Mouse (Mus musculus): ENCODE measurements around the gene Fgf12. TPM values are rescaled to one million over a fixed set of nuclear protein-coding genes. Genes with fewer than 3 reads are reported as not detected.

The Fgf12 gene
- polyA plus RNA-seq, 1 experiment from 2014 or later, result 21.6 TPM

DNA sequence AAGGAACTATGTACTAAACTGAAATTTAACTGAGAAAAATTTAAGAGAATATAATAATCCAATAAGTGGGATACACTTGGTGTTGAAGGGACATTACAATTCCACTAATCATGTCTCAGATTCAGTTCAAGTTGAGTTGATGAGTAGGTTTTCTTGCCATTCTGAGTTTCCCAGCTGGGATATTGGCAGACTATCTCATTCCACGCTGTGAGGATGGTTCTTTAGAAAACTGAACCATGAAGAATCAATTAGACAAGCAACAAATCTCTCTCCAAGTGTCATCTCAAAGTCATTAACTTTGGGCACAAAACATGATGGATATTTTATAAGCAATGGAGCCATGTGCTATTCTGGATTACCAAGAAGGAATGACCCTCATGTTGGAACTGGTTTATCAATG lies 449.0 kb downstream of the Fgf12 start:
- H3K9me3 ChIP-seq (replicated peaks), result no peaks in the 10 kb centered on the region
- H3K4me1 ChIP-seq (replicated peaks), result no peaks in the 10 kb centered on the region
- ATAC-seq (replicated peaks; ENCODE audit: insufficient number of reproducible peaks, insufficient read depth, low FRiP score, low read depth), result no peak
- no peaks in the 10 kb centered on the region for H3K27me3 ChIP-seq
- no peaks in the 10 kb centered on the region for H3K36me3 ChIP-seq
- 36% methylated on average over 1 of the region's 1 CpGs for WGBS
- no peak overlapping the region for H3K4me3 ChIP-seq
- H3K27ac ChIP-seq, result no peak overlapping the region
- no peak overlapping the region for H3K4me2 ChIP-seq
- no peak overlapping the region for H3K9ac ChIP-seq

DNA sequence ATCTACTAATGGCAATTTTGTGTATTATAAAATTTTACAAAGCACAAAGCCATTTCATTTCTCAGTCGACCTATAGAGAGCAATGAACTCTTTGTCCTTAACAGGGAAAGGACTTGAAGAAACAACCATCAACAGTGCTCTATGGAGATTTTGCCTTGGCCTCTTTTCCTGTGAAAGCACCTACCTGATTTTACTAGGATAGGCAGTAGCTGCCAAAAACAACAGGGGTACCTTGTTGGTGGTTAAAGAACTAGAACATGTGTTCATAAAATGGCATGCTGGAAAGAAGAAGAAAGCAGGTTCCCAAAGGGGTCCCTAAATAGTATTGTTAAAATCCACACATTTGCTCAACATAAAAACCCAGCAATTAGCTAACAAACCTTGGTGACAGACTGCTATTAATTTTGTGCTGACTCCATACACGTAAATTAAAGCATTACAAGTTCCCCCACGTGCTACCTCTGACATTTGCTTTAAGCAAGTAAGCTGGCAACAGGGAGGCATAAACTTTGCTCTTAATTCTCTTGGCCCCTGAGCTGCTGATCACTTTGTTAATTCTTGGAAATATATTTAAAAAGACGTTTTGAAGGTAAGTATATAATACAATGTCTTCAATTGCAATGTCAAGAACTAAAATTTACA lies 463.1 kb downstream of the Fgf12 start:
- no peak overlapping the region for H3K9ac ChIP-seq
- H3K36me3 ChIP-seq, result no peaks in the 10 kb centered on the region
- H3K4me3 ChIP-seq, result no peak overlapping the region
- no peak for ATAC-seq (replicated peaks; ENCODE audit: insufficient number of reproducible peaks, insufficient read depth, low FRiP score, low read depth)
- no peak overlapping the region for H3K4me2 ChIP-seq
- no peaks in the 10 kb centered on the region for H3K27me3 ChIP-seq
- WGBS, result 55% methylated on average over 4 of the region's 4 CpGs
- H3K27ac ChIP-seq, result no peak overlapping the region
- H3K4me1 ChIP-seq (replicated peaks), result no peaks in the 10 kb centered on the region
- H3K9me3 ChIP-seq (replicated peaks), result no peaks in the 10 kb centered on the region

DNA sequence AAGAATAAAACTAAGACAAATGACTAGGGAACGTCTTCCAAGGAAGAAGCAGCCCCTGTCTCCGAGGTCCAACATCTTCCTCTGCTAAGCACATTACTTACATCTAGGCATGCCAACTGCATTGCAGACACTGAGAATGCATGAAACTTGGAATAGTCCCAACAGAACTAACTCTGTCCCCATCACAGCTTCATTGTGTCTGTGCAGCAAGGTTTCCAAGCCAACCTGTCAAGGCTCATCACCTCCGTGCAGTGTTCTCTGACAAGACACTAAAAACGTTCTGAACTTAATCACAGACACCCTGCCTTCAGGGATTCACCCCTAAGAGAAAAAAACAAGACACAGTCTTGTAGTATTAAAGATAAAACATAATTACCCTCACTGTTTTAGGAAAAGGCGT lies 495.0 kb downstream of the Fgf12 start:
- WGBS, result 62% methylated on average over 5 of the region's 5 CpGs
- H3K9ac ChIP-seq, result no peak overlapping the region

DNA sequence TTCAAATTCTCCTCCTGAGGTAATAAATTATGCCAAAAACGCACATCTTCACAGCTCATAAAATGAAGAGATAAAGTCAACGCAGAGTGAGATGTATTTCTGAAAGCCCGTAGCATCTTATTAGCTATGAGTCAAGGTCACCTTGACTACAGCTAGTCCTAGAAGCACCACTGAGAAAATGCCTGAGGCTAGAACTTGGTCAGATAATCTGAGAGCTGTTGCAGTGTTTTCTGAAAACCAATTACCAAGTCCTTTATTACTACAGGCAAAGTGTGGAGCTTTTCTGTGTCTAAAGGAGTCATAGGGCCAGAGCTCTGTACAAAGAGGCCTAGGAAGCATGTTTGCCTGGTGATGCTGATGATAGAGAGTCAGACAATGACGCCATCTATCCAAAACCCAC lies 498.6 kb downstream of the Fgf12 start:
- H3K9me3 ChIP-seq (replicated peaks), result no peaks in the 10 kb centered on the region
- no peak overlapping the region for H3K27ac ChIP-seq
- no peak overlapping the region for H3K9ac ChIP-seq
- no peak overlapping the region for H3K4me3 ChIP-seq
- H3K4me2 ChIP-seq, result no peak overlapping the region
- no peaks in the 10 kb centered on the region for H3K4me1 ChIP-seq (replicated peaks)
- ATAC-seq (replicated peaks; ENCODE audit: insufficient number of reproducible peaks, insufficient read depth, low FRiP score, low read depth), result no peak
- 63% methylated on average over 4 of the region's 4 CpGs for WGBS
- no peaks in the 10 kb centered on the region for H3K27me3 ChIP-seq
- H3K36me3 ChIP-seq, result no peaks in the 10 kb centered on the region

More for the DNA sequence above, 495.0 kb downstream of the Fgf12 start:
- no peak for ATAC-seq (replicated peaks; ENCODE audit: insufficient number of reproducible peaks, insufficient read depth, low FRiP score, low read depth)
- H3K9me3 ChIP-seq (replicated peaks), result no peaks in the 10 kb centered on the region
- no peak overlapping the region for H3K27ac ChIP-seq
- H3K36me3 ChIP-seq, result no peaks in the 10 kb centered on the region
- no peak overlapping the region for H3K4me3 ChIP-seq
- no peaks in the 10 kb centered on the region for H3K4me1 ChIP-seq (replicated peaks)
- H3K4me2 ChIP-seq, result no peak overlapping the region
- no peaks in the 10 kb centered on the region for H3K27me3 ChIP-seq

DNA sequence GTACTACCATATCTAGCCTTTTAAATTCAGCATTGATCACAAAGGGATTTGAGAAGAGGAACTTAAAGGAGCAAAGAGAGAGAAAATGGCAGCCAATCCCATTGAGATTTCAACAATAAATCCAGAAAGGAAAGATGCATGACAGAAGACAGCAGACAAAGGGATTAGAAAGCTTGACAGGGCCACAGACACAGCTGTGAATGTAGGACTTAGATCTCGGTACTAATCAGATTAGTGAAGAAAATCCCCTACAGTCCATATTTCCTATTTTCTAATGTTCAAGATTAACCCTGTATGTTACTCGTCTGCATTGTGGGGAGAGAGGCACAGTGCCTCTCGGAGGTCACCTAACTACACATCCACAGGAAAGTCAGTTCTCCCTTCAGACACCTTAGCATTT lies 500.9 kb downstream of the Fgf12 start:
- Histone ChIP-seq H3K36me3 (no peaks in the 10 kb centered on the region), H3K9ac (no peak overlapping the region), H3K4me2 (no peak overlapping the region), H3K4me3 (no peak overlapping the region), H3K27me3 (no peaks in the 10 kb centered on the region), H3K4me1 (replicated peaks) (no peaks in the 10 kb centered on the region), H3K27ac (no peak overlapping the region), H3K9me3 (replicated peaks) (no peaks in the 10 kb centered on the region)
- ATAC-seq (replicated peaks; ENCODE audit: insufficient number of reproducible peaks, insufficient read depth, low FRiP score, low read depth), result no peak
- 66% methylated on average over 3 of the region's 3 CpGs for WGBS

DNA sequence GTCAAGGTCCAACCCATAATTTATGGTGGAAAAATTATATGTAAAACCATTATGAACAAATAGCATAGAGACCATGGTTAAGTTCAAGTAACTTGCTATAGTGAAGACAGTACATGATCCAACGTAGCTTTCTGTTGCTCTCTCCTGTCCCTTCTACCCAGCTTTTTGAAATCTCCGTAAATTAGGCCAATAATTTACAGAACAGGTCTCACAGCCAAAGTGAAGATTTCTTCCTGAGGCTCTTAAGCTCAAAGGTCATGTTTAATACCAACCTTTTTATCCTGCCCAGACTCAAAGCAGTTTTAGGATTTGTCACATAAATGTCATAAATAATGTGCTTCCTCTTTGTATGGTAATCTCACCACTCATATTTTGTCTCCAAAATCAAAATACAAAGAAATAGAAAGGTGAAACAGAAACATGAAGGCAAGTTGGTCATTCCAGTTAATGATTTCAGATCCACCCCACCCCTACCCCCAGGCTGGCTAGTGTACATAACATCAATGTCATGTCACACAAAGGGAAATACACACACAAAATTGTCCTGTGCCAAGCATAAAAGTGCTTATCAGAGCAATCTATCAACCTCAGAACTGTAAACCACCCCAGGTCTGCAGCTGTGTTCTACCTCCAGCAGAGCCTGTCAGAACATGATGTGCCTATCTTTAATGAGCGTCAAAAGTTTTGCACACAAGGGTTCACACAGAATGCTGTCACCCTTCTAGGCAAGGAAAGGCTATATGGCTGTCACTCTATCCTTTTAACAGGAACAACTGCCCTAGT lies 509.8 kb downstream of the Fgf12 start:
- no peak for ATAC-seq (replicated peaks; ENCODE audit: insufficient number of reproducible peaks, insufficient read depth, low FRiP score, low read depth)
- peaks cover 3% of the 10 kb centered on the region for H3K4me1 ChIP-seq (replicated peaks)
- 72% methylated on average over 3 of the region's 3 CpGs for WGBS
- no peak overlapping the region for H3K27ac ChIP-seq
- H3K36me3 ChIP-seq, result no peaks in the 10 kb centered on the region
- H3K9me3 ChIP-seq (replicated peaks), result no peaks in the 10 kb centered on the region
- H3K27me3 ChIP-seq, result no peaks in the 10 kb centered on the region
- H3K4me3 ChIP-seq, result no peak overlapping the region
- H3K9ac ChIP-seq, result no peak overlapping the region
- no peak overlapping the region for H3K4me2 ChIP-seq

DNA sequence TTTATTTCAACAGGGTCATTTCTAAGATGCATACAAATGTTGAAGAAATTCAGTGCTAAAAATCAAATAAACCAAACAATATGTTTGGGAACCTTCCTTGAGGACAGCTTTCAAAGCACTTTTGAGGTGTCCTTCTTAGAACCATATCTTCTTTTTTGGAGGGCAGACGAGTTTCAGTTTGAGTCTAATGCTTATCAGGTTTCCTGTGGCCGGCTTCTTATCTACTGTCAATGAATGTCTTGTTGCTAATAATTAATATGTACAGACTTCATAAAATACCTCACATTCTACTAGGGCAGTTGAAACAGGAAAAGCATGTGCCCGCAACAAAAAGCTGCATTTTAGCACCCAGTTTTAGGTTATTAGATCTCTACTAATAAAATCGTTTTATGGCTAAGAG lies 513.5 kb downstream of the Fgf12 start:
- ATAC-seq (replicated peaks; ENCODE audit: insufficient number of reproducible peaks, insufficient read depth, low FRiP score, low read depth), result no peak
- H3K4me3 ChIP-seq, result no peak overlapping the region
- no peak overlapping the region for H3K4me2 ChIP-seq
- H3K4me1 ChIP-seq (replicated peaks), result peaks cover 3% of the 10 kb centered on the region
- H3K36me3 ChIP-seq, result no peaks in the 10 kb centered on the region
- no peak overlapping the region for H3K9ac ChIP-seq
- WGBS, result 50% methylated on average over 4 of the region's 4 CpGs
- H3K27ac ChIP-seq, result no peak overlapping the region
- no peaks in the 10 kb centered on the region for H3K27me3 ChIP-seq
- no peaks in the 10 kb centered on the region for H3K9me3 ChIP-seq (replicated peaks)

DNA sequence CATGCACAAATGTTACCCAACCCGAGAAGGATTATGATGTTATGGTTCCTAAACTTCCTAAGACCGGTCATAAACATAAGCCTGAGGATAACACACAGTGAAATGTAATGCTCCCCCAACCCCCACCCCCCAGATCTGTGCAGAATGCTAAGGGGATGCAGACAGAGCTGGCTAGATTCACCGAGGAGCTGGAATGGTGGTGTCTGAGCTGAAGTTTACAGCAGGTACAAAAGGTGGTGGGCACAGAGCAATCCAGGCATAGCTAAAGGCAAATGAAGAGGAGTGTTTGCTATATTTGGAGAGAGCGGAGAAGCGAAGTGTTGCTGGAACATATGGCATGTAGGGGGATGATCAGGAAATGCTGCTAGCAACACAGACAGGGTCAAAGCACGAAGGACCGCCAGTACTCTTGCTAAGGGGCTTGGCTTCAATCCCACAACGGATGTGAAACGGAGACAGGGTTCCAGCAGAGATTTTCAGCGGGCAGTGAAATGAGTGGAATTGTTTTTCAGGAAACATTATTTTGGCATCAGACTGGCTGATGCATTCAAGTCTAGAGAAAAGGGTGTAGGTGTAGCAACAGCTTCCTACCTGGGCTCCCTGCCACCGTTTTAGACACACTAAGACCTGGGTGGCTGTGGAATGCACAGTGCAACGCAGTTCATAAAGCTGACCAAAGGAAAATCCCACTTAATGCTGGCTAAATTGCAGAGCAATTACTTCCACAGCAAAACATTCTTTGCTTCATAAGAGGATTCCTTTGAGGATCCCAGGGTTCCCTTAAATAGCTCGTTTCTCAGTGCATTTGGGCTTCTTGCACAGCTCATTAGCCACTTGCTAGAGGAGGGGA lies 514.6 kb downstream of the Fgf12 start:
- Histone ChIP-seq H3K9ac (no peak overlapping the region), H3K4me2 (peak overlapping the region; percentile 8; the same call in 1 of the 2 replicates), H3K9me3 (replicated peaks) (no peaks in the 10 kb centered on the region), H3K27me3 (no peaks in the 10 kb centered on the region), H3K4me1 (replicated peaks) (peaks cover 3% of the 10 kb centered on the region), H3K4me3 (no peak overlapping the region), H3K36me3 (no peaks in the 10 kb centered on the region), H3K27ac (peak overlapping the region; percentile 38; the same call in 1 of the 2 replicates)
- peak; percentile 39; the same call in 1 of the 2 replicates for ATAC-seq (replicated peaks; ENCODE audit: insufficient number of reproducible peaks, insufficient read depth, low FRiP score, low read depth)
- 43% methylated on average over 13 of the region's 13 CpGs for WGBS

DNA sequence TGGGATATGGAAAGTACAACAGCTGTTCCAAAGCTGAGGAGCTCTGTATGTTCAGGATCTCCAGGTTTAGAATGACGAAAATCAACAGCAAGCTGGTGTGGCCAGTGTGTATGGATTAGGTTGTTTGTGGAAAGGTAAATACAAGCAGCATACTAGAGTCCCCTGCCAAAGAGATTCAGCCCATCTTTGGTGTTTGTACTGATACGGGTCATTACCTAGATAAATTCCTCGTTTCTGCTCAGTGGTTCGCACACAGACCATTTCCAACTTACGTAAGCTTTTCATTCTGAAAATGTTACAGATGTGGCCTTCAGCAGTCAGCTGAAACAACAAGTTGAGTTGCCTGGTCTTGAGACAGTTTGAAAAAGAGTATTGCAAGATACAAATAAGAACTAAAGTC lies 536.9 kb downstream of the Fgf12 start:
- WGBS, result 77% methylated on average over 5 of the region's 5 CpGs
- Histone ChIP-seq H3K36me3 (no peaks in the 10 kb centered on the region), H3K4me1 (replicated peaks) (no peaks in the 10 kb centered on the region), H3K4me3 (no peak overlapping the region), H3K27me3 (no peaks in the 10 kb centered on the region), H3K9me3 (replicated peaks) (no peaks in the 10 kb centered on the region), H3K4me2 (no peak overlapping the region), H3K9ac (no peak overlapping the region), H3K27ac (no peak overlapping the region)
- no peak for ATAC-seq (replicated peaks; ENCODE audit: insufficient number of reproducible peaks, insufficient read depth, low FRiP score, low read depth)

DNA sequence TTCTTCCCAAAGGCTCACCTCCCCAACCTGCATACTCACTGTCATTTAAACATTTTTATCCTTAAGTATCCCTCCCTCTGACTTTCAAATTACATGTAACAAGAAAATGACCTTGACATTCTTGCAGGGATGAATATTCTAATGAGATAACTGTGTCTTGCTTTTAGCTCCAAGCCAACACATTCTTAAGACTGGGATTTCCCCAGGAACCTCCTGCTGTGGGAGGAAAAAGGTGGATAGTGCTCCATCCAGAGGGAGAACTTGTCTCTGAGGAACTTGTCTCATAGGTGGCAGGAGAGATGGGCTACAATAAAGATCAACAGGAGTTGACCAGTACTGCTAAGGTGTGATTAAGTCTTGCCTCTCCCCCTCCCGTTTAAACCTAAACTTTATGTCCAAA lies 540.5 kb downstream of the Fgf12 start:
- 67% methylated on average over 1 of the region's 1 CpGs for WGBS
- Histone ChIP-seq H3K9ac (no peak overlapping the region), H3K27ac (no peak overlapping the region), H3K9me3 (replicated peaks) (no peaks in the 10 kb centered on the region), H3K4me2 (no peak overlapping the region), H3K36me3 (no peaks in the 10 kb centered on the region), H3K27me3 (no peaks in the 10 kb centered on the region), H3K4me3 (no peak overlapping the region), H3K4me1 (replicated peaks) (no peaks in the 10 kb centered on the region)
- no peak for ATAC-seq (replicated peaks; ENCODE audit: insufficient number of reproducible peaks, insufficient read depth, low FRiP score, low read depth)

DNA sequence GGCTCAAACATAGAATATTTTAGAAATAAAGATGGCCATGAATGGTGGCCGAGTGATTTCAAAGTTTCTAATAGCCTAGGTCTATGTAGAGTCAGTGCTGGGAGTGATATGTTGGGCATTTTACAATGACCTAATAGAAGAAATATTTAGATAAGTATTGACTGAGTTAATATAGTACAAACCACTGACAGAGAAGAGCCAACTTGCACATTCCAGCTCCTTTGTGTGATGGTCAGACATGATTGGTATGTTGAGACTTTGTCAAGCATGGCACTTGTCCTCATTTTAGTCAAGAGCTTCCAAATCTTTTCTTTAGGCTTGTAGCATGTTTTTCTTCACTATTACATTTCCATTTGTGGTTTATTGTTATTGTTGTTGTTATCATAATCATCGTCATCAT lies 596.4 kb downstream of the Fgf12 start:
- ATAC-seq (replicated peaks; ENCODE audit: insufficient number of reproducible peaks, insufficient read depth, low FRiP score, low read depth), result no peak
- WGBS, result 82% methylated on average over 2 of the region's 2 CpGs
- H3K27ac ChIP-seq, result no peak overlapping the region

More for the DNA sequence above, 596.4 kb downstream of the Fgf12 start:
- H3K36me3 ChIP-seq, result no peaks in the 10 kb centered on the region
- no peak overlapping the region for H3K4me2 ChIP-seq
- H3K4me3 ChIP-seq, result no peak overlapping the region
- no peak overlapping the region for H3K9ac ChIP-seq
- no peaks in the 10 kb centered on the region for H3K27me3 ChIP-seq
- no peaks in the 10 kb centered on the region for H3K4me1 ChIP-seq (replicated peaks)
- no peaks in the 10 kb centered on the region for H3K9me3 ChIP-seq (replicated peaks)
